Mouse (Mus musculus) lung, embryonic 15.5 days (tissue): Measurements from ENCODE around the gene Hcn2. TPM values are rescaled to one million over a fixed set of nuclear protein-coding genes. Genes with fewer than 3 reads are reported as not detected.
"Not testable (repeated sequence)": the region's sequence is repeated elsewhere in the genome, so short reads cannot be mapped to it uniquely, and the experiment has no call there.

Experiments
- ATAC-seq: fragments of 200-750 bp; cut with Nextera tagmentation; 2 replicates; pipeline ENCODE4 v1.8.0; 2017; ENCODE audit warnings: moderate number of reproducible peaks, borderline replicate concordance; ENCODE audit not compliant: low FRiP score, low TSS enrichment; ENCODE audit errors: extremely low read depth
- H3K27ac ChIP-seq: fragments of 300-500 bp; sonication (generic); 2 replicates; pipeline ENCODE4 v1.5.1; 2015; ENCODE audit warnings: moderate library complexity, mild to moderate bottlenecking, inconsistent platforms
- H3K27me3 ChIP-seq: fragments of 300-500 bp; sonication (generic); 2 replicates; pipeline ENCODE4 v1.6.1; 2015; ENCODE audit warnings: inconsistent platforms
- H3K36me3 ChIP-seq: fragments of 300-500 bp; sonication (generic); 2 replicates; pipeline ENCODE4 v1.6.1; 2015; ENCODE audit warnings: inconsistent platforms
- H3K4me1 ChIP-seq: fragments of 300-500 bp; sonication (generic); 2 replicates; pipeline ENCODE4 v1.6.1; 2015; ENCODE audit warnings: inconsistent platforms
- H3K4me2 ChIP-seq: fragments of 300-500 bp; sonication (generic); 2 replicates; pipeline ENCODE4 v1.6.1; 2015; ENCODE audit warnings: inconsistent platforms, mild to moderate bottlenecking, moderate library complexity
- H3K4me3 ChIP-seq: fragments of 300-500 bp; sonication (generic); 2 replicates; pipeline ENCODE4 v1.5.1; 2015; ENCODE audit warnings: mild to moderate bottlenecking, inconsistent platforms
- H3K9ac ChIP-seq: fragments of 300-500 bp; sonication (generic); 2 replicates; pipeline ENCODE4 v1.6.1; 2015; ENCODE audit warnings: inconsistent platforms
- H3K9me3 ChIP-seq: fragments of 300-500 bp; sonication (generic); 2 replicates; pipeline ENCODE4 v1.6.1; 2016; ENCODE audit warnings: inconsistent platforms
- WGBS: fragments of 180-500 bp; shearing (Covaris S2); methylation state at CpG from one replicate; pipeline ENCODE4 v1.1.7; 2015; 5-methylcytosine and 5-hydroxymethylcytosine counted together
- polyA plus RNA-seq: library from polyadenylated mRNA; unstranded; fragments of >200 nt; fragmentation: Nextera tagmentation; extraction: Ambion mirVana; gene quantifications from 2 replicates; pipeline ENCODE4 v1.2.1, GENCODE M21; 2015

Hcn2 gene
- polyA plus RNA-seq, 1 experiment from 2014 or later = 0.10 TPM

- Histone ChIP-seq H3K27me3 (no peaks in the 10 kb centered on the region), H3K36me3 (peaks cover 52% of the 10 kb centered on the region)
- WGBS = 84% methylated on average over 3 of the region's 3 CpGs
Measured at GRCm38 (mm10) chr10:79689178-79689577, 27.3 kb upstream of the Hcn2 start.

GRCm38 (mm10) chr10:79691986-79692548, 24.4 kb upstream of the Hcn2 start:
- H3K4me2 ChIP-seq = no peak overlapping the region
- H3K27me3 ChIP-seq = no peaks in the 10 kb centered on the region
- peaks cover 18% of the 10 kb centered on the region for H3K4me1 ChIP-seq
- H3K4me3 ChIP-seq = no peak overlapping the region
- no peak overlapping the region for H3K27ac ChIP-seq
- no peak overlapping the region for H3K9ac ChIP-seq
- no peaks in the 10 kb centered on the region for H3K9me3 ChIP-seq
- no peak for ATAC-seq
- peaks cover 23% of the 10 kb centered on the region for H3K36me3 ChIP-seq
- WGBS = 93% methylated on average over 2 of the region's 2 CpGs

More at GRCm38 (mm10) chr10:79689178-79689577, 27.3 kb upstream of the Hcn2 start:
- no peak overlapping the region for H3K4me3 ChIP-seq
- H3K27ac ChIP-seq = no peak overlapping the region
- no peak for ATAC-seq
- H3K9ac ChIP-seq = no peak overlapping the region
- H3K4me2 ChIP-seq = no peak overlapping the region
- H3K9me3 ChIP-seq = no peaks in the 10 kb centered on the region
- H3K4me1 ChIP-seq = peaks cover 2% of the 10 kb centered on the region; the same call in 1 of the 2 replicates

DNA sequence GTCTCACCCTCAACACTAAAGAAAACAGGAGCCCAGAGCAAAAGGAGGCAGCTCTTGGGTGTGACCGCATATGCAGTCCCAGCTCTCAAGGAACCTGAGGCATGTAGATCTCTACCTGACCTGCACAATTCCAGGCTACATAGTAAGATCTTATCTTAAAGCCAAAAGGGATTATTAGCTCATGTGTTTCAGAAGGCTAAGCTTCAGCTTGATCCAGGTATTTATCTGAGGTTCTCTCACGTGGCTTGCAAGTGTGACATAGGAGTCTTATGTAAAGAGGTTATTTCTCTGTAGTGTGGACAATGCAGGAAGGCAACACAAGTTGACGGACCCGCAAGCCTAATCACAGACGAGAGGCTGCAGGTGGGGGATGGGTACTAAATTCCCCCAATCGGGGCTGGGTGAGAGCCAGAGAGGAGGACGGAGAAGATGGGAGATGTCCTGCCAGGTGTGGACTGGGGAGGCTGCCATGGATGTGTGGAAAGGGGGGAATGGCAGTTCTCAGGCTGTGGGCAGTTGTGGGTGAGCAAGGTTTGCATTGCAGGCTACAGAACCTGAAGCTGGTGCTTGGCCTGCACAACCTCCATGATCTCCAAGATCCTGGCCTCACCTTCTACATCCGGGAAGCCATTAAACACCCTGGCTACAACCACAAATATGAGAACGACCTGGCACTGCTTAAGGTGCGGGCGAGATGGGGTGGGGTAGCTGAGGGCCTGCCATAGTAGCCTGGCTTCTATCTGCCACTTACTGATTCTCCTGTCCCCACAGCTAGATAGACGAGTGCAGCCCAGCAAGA, 22.7 kb upstream of the Hcn2 start:
- Histone ChIP-seq H3K27me3 (no peaks in the 10 kb centered on the region), H3K4me3 (no peak overlapping the region), H3K9ac (no peak overlapping the region), H3K36me3 (peaks cover 6% of the 10 kb centered on the region), H3K27ac (no peak overlapping the region), H3K4me2 (no peak overlapping the region), H3K4me1 (peaks cover 33% of the 10 kb centered on the region), H3K9me3 (no peaks in the 10 kb centered on the region)
- 63% methylated on average over 12 of the region's 12 CpGs for WGBS
- ATAC-seq = no peak

- H3K36me3 ChIP-seq = peaks cover under 1% of the 10 kb centered on the region; the same call in 1 of the 2 replicates
- no peak overlapping the region for H3K9ac ChIP-seq
- 72% methylated on average over 6 of the region's 6 CpGs for WGBS
- no peak for ATAC-seq
- no peak overlapping the region for H3K4me2 ChIP-seq
- no peaks in the 10 kb centered on the region for H3K27me3 ChIP-seq
- peaks cover 33% of the 10 kb centered on the region for H3K4me1 ChIP-seq
- no peaks in the 10 kb centered on the region for H3K9me3 ChIP-seq
- no peak overlapping the region for H3K27ac ChIP-seq
- no peak overlapping the region for H3K4me3 ChIP-seq
Measured at GRCm38 (mm10) chr10:79694379-79694655, 22.1 kb upstream of the Hcn2 start.

- Histone ChIP-seq H3K4me3 (no peak overlapping the region), H3K9ac (peak overlapping the region; percentile 8; the same call in 1 of the 2 replicates), H3K27me3 (no peaks in the 10 kb centered on the region), H3K9me3 (no peaks in the 10 kb centered on the region), H3K27ac (peak overlapping the region; percentile 93), H3K4me1 (peaks cover 34% of the 10 kb centered on the region), H3K36me3 (no peaks in the 10 kb centered on the region), H3K4me2 (peak overlapping the region; percentile 33; the same call in 1 of the 2 replicates)
- ATAC-seq = no peak; the same call in 1 of the 2 replicates
- WGBS = 48% methylated on average over 13 of the region's 13 CpGs
Measured at GRCm38 (mm10) chr10:79695231-79696128, 21.0 kb upstream of the Hcn2 start.

- ATAC-seq = 0 out of 2 replicates have a peak, but pooled peaks have one; percentile 10
- Histone ChIP-seq H3K36me3 (no peaks in the 10 kb centered on the region), H3K4me2 (peak overlapping the region; percentile 33; the same call in 1 of the 2 replicates), H3K27ac (peak overlapping the region; percentile 93), H3K9ac (peak overlapping the region; percentile 12; the same call in 1 of the 2 replicates), H3K9me3 (no peaks in the 10 kb centered on the region), H3K4me3 (no peak overlapping the region), H3K4me1 (peaks cover 40% of the 10 kb centered on the region), H3K27me3 (no peaks in the 10 kb centered on the region)
- 37% methylated on average over 9 of the region's 9 CpGs for WGBS
Measured at GRCm38 (mm10) chr10:79696129-79696651, 20.2 kb upstream of the Hcn2 start.

GRCm38 (mm10) chr10:79697916-79698315, 18.5 kb upstream of the Hcn2 start:
- no peak overlapping the region for H3K4me3 ChIP-seq
- peak overlapping the region; percentile 93 for H3K27ac ChIP-seq
- no peak overlapping the region for H3K9ac ChIP-seq
- peaks cover 50% of the 10 kb centered on the region for H3K4me1 ChIP-seq
- H3K9me3 ChIP-seq = no peaks in the 10 kb centered on the region
- no peak overlapping the region for H3K4me2 ChIP-seq
- WGBS = 30% methylated on average over 6 of the region's 6 CpGs
- peak; percentile 30; the same call in 1 of the 2 replicates for ATAC-seq
- no peaks in the 10 kb centered on the region for H3K36me3 ChIP-seq
- H3K27me3 ChIP-seq = no peaks in the 10 kb centered on the region

GRCm38 (mm10) chr10:79698459-79698858, 18.0 kb upstream of the Hcn2 start:
- peak overlapping the region; percentile 93 for H3K27ac ChIP-seq
- H3K9ac ChIP-seq = no peak overlapping the region
- H3K4me3 ChIP-seq = no peak overlapping the region
- H3K9me3 ChIP-seq = no peaks in the 10 kb centered on the region
- ATAC-seq = no peak
- peaks cover 50% of the 10 kb centered on the region for H3K4me1 ChIP-seq
- no peaks in the 10 kb centered on the region for H3K36me3 ChIP-seq
- no peaks in the 10 kb centered on the region for H3K27me3 ChIP-seq
- WGBS = 91% methylated on average over 6 of the region's 6 CpGs
- H3K4me2 ChIP-seq = no peak overlapping the region

DNA sequence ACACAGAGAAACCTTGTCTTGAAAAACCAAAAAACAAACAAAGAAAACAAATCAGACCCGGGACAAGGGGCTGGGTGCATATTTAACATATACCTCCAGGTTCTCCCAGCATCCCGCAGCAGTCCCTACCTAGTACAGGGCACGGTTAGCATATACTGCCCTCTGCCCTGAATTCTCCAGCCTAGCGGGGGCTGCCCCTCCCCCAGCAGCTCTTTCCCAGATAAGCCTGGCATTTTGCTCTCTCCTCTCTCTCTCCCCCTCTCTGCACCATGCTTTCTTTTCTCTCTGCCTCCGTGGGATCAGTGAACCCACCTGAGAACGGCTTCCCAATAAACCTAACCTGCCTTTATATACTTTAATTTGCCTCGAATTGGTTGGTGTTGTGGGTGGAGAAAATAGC, 15.8 kb upstream of the Hcn2 start:
- 30% methylated on average over 7 of the region's 7 CpGs for WGBS
- ATAC-seq = no peak
- H3K4me1 ChIP-seq = peaks cover 55% of the 10 kb centered on the region
- H3K9me3 ChIP-seq = no peaks in the 10 kb centered on the region
- peak overlapping the region; percentile 4; the same call in 1 of the 2 replicates for H3K9ac ChIP-seq
- no peaks in the 10 kb centered on the region for H3K27me3 ChIP-seq
- H3K4me2 ChIP-seq = no peak overlapping the region
- H3K36me3 ChIP-seq = no peaks in the 10 kb centered on the region
- peak overlapping the region; percentile 96 for H3K27ac ChIP-seq
- no peak overlapping the region for H3K4me3 ChIP-seq

DNA sequence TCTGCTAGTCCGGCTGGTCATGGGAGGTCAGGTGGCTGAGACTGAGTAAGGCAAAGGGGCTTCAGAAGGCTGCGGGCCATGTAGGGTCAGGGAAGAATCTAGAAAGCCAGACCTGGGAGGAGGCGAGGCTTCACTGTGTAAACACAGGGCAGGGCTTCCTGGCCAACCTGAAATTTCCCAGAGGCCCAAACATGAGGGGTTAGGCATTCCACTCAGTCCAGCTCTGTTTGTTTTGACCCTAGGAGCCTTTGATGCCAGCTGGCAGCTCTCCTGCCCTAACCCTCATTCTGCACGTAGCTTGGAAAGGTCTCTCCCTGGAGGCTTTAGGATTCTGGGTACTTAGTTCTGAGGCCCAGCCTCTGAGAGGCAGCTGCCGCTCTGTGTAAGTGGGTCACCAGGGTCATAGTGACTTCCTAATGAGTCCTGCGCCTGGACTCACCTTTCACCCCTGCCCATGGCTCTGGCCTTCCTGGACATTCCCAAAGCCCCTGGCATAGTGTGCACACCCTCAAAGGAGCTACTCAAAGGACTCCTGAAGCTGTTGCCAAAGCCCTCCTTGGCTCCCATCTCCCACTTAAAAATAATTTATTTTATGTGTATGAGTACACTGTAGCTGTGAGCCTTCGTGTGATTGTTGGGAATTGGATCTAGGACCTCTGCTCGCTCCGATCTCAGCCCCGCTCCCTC, 14.8 kb upstream of the Hcn2 start:
- H3K27ac ChIP-seq = peak overlapping the region; percentile 96
- no peaks in the 10 kb centered on the region for H3K27me3 ChIP-seq
- WGBS = 26% methylated on average over 10 of the region's 10 CpGs
- ATAC-seq = peak; percentile 25
- H3K4me1 ChIP-seq = peaks cover 55% of the 10 kb centered on the region
- no peaks in the 10 kb centered on the region; the same call in 1 of the 2 replicates for H3K36me3 ChIP-seq
- no peak overlapping the region for H3K4me3 ChIP-seq
- peak overlapping the region; percentile 4 for H3K9ac ChIP-seq
- no peaks in the 10 kb centered on the region for H3K9me3 ChIP-seq
- H3K4me2 ChIP-seq = no peak overlapping the region

GRCm38 (mm10) chr10:79702970-79703369, 13.5 kb upstream of the Hcn2 start:
- H3K36me3 ChIP-seq, H3K4me2 ChIP-seq, ATAC-seq, H3K9me3 ChIP-seq, H3K27ac ChIP-seq, H3K27me3 ChIP-seq, H3K9ac ChIP-seq, H3K4me3 ChIP-seq: not testable (repeated sequence)
- peaks cover 59% of the 10 kb centered on the region for H3K4me1 ChIP-seq
- 71% methylated on average over 4 of the region's 4 CpGs for WGBS
